Mouse (Mus musculus): Measurements from ENCODE around the gene Hecw1. TPM values are rescaled to one million over a fixed set of nuclear protein-coding genes. Genes with fewer than 3 reads are reported as not detected.
"Not testable (repeated sequence)": the region's sequence is repeated elsewhere in the genome, so short reads cannot be mapped to it uniquely, and the experiment has no call there.

Gene Hecw1
- total RNA-seq, 2 experiments from 2014 or later, result 119 to 142 TPM

DNA sequence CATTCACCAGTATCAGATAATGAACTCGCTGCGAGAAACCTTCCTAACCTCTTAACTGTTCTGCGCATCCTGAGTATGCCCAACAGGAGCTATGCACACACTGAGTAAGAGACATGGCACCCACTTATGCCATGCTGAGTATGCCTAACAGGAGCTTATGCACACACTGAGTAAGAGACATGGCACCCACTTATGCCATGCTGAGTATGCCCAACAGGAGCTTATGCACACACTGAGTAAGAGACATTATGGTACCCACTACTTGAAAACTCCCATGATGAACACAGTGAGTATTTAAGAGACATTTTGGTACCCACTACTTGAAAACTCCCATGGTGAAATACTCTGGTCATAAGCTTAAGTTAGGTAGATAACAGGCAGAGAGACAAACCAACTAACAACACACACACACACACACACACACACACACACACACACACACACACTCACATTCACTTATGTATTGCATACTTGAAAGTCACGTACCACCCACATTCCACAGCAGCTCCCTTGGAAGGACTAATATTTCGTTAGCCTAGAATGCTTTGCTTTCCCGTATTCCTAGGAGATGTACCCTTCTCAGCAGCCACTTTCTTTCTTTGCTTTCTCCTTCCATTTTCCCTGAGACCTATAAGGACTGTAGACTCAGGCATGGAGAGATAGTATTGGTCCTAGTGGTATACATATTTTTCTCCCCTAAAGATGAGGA lies 94.0 kb downstream of the Hecw1 start:
- DNase-seq (ENCODE audit: low spot score in 2 of 2), result no peak
- intact Hi-C loops (cut with DNase I), result no loop called here

- peak; percentile 14 to 89 for DNase-seq (ENCODE audit: low spot score in 2 of 2)
- intact Hi-C loops (cut with DNase I), result loop anchor here (2.0 kb wide), 1 partner anchor 96 kb away; no protein-coding TSS in a partner anchor
Observed at GRCm38 (mm10) chr13:14424836-14425235, 98.2 kb downstream of the Hecw1 start.

DNA sequence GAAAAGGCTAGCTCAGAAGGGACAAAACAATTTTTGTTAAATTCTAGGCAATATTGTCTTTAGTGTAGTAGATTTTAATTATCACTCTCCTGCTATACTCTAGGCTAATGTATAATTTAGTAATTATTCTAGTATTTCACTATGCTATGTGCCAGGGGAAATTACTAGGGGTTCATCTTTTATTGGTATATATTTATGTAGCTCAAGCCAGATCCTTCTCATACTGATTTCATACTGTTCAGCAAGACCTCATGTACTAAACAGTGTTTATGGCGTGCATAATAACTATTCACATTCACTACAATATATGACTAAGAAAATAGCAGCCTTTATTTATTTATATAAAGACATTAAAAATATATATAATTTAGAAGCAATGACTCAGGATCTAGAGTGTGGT lies 109.6 kb downstream of the Hecw1 start:
- intact Hi-C loops (cut with DNase I), result no loop called here
- no peak for DNase-seq (ENCODE audit: low spot score in 2 of 2)

DNA sequence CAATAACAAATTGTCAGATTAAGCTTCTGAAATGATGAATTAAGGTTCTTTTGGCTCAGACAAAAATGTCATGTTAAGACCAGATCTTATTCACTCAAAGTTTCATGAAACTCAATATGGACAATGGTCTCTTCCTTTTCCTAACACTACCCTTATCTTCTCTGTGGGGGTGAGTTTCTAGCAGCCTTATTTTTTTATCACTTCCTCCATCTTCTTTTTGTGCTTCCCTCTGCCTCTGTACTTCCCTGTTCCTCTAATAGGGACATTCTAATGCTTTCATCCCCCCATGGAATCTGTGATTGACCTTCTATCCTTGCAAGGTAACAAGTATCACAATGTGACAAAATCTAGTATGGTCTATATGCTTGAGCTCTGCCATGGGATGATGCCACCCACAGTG lies 148.6 kb downstream of the Hecw1 start:
- intact Hi-C loops (cut with DNase I), result no loop called here
- no peak for DNase-seq (ENCODE audit: low spot score in 2 of 2)

- peak in 1 of 2 experiments; percentile 22 for DNase-seq (ENCODE audit: low spot score in 2 of 2)
- intact Hi-C loops (cut with DNase I), result no loop called here
Observed at GRCm38 (mm10) chr13:14365546-14365945, 157.5 kb downstream of the Hecw1 start.

- intact Hi-C loops (cut with DNase I), result no loop called here
- no peak for DNase-seq (ENCODE audit: low spot score in 2 of 2)
Observed at GRCm38 (mm10) chr13:14327252-14327651, 195.8 kb downstream of the Hecw1 start.

- no peak for DNase-seq (ENCODE audit: low spot score in 2 of 2)
- intact Hi-C loops (cut with DNase I), result no loop called here
Observed at GRCm38 (mm10) chr13:14306617-14307016, 216.4 kb downstream of the Hecw1 start.

GRCm38 (mm10) chr13:14304103-14304502 lies 218.9 kb downstream of the Hecw1 start:
- intact Hi-C loops (cut with DNase I), result no loop called here
- no peak for DNase-seq (ENCODE audit: low spot score in 2 of 2)

DNA sequence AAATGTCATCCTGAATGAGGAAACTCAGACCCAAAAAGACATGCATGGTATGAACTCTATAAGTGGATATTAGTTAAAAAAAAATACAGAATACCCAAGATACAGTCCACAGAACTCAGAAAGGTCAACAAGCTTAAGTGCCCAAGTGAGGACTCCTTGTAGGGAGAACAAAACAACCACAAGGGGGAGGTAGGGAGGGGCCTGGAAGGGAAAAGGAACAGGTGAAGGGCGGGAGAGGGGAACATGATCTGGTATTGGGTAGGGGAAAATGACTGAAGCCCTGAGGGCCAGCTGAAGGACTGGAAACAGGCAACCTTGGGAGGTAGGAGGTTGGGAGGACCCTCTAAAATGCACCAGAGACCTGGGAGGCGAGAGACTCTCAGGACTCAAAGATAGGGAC lies 220.1 kb downstream of the Hecw1 start:
- intact Hi-C loops (cut with DNase I), result no loop called here
- DNase-seq (ENCODE audit: low spot score in 2 of 2), result no peak

DNA sequence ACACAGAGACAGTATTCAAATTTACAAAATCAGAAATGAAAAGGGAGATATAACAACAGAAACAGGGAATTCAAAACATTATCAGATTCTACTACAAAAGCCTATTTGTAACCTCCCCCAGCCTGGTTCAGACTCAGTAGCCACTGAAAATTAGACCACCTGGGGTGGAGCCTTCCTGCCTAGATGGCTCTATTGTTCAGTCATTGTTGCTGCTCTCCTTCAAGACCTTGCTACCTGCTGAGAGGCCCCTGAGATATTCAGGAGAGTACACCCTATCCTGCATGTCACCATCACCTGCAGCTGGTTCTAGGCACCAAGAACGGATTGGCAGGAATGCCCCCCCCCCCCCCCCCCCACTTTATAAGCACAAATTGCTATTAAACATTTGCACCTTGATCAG lies 233.0 kb downstream of the Hecw1 start:
- no peak for DNase-seq (ENCODE audit: low spot score in 2 of 2)
- intact Hi-C loops (cut with DNase I), result no loop called here

DNA sequence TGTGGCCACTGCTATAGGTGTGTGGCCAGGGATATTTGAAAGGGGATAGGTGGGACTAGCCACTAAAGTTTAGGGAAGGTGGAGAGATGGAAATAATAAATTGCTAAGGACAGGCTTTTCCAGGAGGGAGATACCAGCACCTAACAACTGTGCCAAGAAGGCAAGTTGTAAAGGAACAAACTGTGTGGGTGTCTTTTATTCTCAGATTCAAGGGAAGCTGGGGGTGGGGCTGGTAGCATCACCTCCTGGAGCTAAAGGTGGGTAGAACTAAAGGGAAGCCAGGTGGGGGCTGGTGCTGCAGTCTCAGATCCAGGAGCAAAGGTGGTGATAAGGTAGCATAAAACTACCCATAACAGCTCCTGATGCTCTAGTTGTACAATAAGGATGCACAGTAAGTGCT lies 251.6 kb downstream of the Hecw1 start:
- peak; percentile 8 to 36 for DNase-seq (ENCODE audit: low spot score in 2 of 2)
- intact Hi-C loops (cut with DNase I), result no loop called here

GRCm38 (mm10) chr13:14260939-14261338 lies 262.1 kb downstream of the Hecw1 start:
- intact Hi-C loops (cut with DNase I); DNase-seq (ENCODE audit: low spot score in 2 of 2): not testable (repeated sequence)

- no peak for DNase-seq (ENCODE audit: low spot score in 2 of 2)
- intact Hi-C loops (cut with DNase I), result no loop called here
Observed at GRCm38 (mm10) chr13:14245946-14246345, 277.1 kb downstream of the Hecw1 start.

GRCm38 (mm10) chr13:14179669-14180068 lies 343.4 kb downstream of the Hecw1 start:
- intact Hi-C loops (cut with DNase I), result no loop called here
- DNase-seq (ENCODE audit: low spot score in 2 of 2), result no peak

DNA sequence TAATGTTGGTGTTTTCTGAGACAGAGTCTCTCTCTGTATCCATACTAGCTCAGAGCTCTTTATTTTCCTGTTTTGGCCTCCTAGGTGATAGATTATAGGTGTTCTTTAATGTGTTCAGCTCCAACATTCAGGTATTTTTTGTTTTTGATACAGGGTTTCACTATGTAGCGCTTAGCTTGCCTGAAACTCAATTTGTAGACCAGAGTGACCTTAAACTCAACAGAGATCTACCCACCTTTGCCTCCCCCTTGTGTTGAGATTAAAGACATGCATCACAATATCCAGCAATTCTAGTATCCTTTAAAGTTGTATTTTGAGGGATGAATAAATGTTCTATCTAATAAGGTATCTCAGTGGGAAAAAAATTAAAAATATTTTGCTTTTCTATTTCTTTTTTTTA lies 345.0 kb downstream of the Hecw1 start:
- DNase-seq (ENCODE audit: low spot score in 2 of 2), result no peak
- intact Hi-C loops (cut with DNase I), result loop anchor here (2.0 kb wide), 1 partner anchor 297 kb away; no protein-coding TSS in a partner anchor

Other genes starting within 250 kb of the Hecw1 start
- gene Mrpl32, start 89.9 kb upstream of the Hecw1 start, total RNA-seq (2021), result 10 to 100 TPM; 28.7 to 31.4 TPM
- gene Psma2, start 90.0 kb upstream of the Hecw1 start, total RNA-seq (2021), result 10 to 100 TPM; 58.1 to 60.3 TPM
- 10 to 100 TPM; 25.3 to 27.9 TPM for gene AW209491, start 106.9 kb upstream of the Hecw1 start, total RNA-seq (2021)

All from left cerebral cortex, postnatal 25 days (tissue).